Comparison of ENCODE assay signal across 6 mouse cellular contexts in the genomic region with DNA sequence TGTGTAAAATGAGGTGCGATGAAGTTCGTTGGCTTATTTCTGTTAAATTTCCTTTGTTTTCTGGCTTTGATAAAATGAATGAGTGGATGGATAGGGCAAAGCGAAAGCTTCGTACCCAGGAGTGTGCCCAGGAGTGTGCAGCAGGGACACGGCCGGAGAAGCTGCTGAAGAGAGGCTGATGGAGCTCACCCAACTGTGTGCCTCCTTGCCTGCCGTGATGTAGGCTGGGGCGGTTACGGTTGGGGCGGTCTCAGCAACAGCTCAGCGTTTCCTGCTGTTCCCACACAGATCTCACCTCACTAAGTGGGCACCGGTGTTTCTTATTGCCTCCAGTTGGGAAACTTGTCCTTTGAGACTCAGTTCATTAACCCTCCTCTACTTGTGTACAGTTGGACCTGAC.
"Had no signal": no experiment of that assay in that cellular context is flagged by ENCODE, and none has a peak within 500 bp of the region (broad histone marks: within the 10 kb centered on the region; RNA-seq: fewer than 3 reads in every experiment).

No protein-coding gene starts in this region.

- H3K27me3 ChIP-seq: liver, embryonic 15.5 days; neural tube, embryonic 12.5 days had no signal

- H3K4me1 ChIP-seq: liver, embryonic 15.5 days; neural tube, embryonic 12.5 days had no signal

- H3K36me3 ChIP-seq: liver, embryonic 15.5 days; midbrain, embryonic 10.5 days; neural tube, embryonic 12.5 days had no signal

- H3K27ac ChIP-seq: kidney, postnatal 0 days; left cerebral cortex, adult 2 months; liver, embryonic 15.5 days; midbrain, embryonic 10.5 days; neural tube, embryonic 12.5 days had no signal

- H3K9ac ChIP-seq: liver, embryonic 15.5 days; neural tube, embryonic 12.5 days had no signal

- H3K4me2 ChIP-seq: liver, embryonic 11.5 days; liver, embryonic 15.5 days; neural tube, embryonic 12.5 days had no signal

- H3K4me3 ChIP-seq: left cerebral cortex, adult 2 months; liver, embryonic 15.5 days; midbrain, embryonic 10.5 days; neural tube, embryonic 12.5 days had no signal

- H3K9me3 ChIP-seq: liver, embryonic 15.5 days; midbrain, embryonic 10.5 days; neural tube, embryonic 12.5 days had no signal
